Mouse (Mus musculus): ENCODE measurements at regions not wholly inside any gene's neighbourhood (a gene's known extent, or its start where the extent isn't known, plus 50 kb on each side); places are given as distances from the start of the nearest gene placed in this dataset.
A peak's percentile ranks its signal among the peaks of the same experiment; 100 is the strongest.

DNA sequence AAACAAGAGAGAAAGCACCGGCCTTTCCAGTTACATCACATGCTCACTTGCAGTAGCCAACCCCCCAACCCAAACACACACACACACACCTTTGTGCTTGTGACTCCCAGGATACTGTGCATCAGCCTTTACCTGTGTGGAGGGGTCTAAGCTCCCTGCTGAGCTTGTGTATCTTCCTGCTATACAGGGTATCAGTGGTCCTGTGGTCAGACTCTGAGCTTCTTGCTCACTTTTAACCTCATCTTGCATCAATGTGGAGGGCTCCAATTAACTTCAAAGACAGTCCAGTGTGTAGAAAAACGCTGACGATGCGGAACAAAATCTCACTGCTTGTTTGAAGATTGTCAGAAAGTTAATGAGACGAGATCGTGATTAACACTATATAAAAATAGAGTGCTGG, 71.4 kb upstream of the Gypa start:
- no peak for DNase-seq (ENCODE audit: low spot score)

DNA sequence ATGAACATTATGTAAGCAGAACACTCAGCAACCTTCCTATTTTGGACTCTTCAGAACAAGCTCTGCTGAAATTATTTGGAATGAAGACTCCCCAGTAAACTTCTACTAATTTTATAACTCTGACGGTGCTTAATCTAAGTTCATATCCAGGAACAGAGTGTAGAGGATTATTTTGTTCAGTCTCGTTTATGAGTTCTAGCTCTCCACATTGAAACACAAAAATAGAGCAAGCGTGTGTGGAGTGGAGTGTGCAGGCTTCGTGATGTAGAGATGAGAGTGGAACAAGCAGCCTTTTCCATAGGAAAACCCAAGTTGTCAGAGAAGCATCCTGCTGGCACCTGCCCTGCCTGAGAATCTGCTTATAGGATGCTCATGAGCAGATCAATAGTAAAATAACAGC, 77.5 kb upstream of the Gypa start:
- DNase-seq (ENCODE audit: low spot score) = no peak

DNA sequence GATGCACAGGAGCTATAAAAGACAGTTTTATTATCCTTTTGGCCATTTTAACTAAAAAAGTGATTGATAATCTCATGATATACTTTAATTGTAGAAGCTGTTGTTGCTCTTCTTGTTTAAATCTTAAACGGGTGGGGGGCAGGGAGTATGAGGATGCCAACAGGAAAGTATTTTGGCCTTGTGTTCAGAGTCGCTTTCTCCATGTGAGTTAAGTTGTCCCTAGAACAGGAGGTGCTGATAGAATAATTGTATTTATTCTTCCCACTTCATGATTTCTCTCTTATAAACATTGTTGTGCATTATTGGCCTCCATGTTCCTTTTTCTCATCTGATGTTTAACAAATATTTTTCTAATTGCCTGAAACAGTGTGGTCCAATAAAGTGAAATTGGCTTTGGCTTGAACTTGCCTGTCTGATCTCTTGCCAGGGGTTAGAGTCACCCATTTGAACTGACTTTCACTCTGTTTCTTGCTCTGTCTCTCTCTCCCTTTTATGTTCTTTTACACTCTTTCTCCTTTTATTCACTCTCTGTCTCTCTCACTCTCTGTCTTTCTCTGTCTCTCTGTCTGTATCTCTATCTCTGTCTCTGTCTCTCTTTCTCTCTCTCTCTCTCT, 93.9 kb upstream of the Gypa start:
- DNase-seq (ENCODE audit: low spot score) = no peak

DNA sequence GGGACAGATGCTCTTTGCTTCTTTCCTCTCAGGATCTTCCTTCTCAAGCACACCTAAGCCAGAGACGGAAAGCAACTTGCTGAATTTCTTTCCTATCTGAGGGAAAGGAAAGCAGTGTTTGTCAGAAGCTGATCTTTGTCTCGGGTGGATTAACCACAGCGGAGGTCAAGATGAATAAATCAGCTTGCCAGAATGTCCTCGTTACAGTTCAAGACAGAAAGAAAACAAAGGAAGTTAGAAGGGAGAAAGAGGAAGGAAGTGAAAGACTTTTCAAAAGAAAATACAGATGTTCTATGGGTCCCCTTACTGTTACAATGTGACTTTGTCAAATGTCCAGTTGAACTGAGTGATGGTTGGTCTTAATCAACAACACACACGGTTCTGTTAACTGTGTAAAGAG, 98.6 kb upstream of the Gypa start:
- no peak for DNase-seq (ENCODE audit: low spot score)

DNA sequence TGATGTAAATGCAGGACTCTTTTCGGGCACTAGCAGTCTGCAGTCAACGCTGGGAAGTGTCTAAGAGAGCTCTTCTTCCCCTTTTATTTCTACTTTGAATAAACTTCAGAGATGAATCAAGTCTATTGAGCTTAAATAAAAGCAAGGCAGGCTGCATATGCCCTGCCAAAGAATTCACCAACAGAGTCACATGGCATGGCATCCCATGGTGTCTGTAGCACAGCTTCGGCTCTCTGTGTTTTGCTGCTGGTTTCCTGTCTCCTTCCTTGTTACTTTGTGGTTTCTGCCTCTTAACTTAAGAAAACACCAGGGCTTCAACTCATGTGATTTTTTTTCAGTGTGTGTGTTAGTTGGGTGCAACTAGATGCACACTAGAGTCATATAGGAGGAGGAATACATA, 100.5 kb upstream of the Gypa start:
- no peak for DNase-seq (ENCODE audit: low spot score)

DNA sequence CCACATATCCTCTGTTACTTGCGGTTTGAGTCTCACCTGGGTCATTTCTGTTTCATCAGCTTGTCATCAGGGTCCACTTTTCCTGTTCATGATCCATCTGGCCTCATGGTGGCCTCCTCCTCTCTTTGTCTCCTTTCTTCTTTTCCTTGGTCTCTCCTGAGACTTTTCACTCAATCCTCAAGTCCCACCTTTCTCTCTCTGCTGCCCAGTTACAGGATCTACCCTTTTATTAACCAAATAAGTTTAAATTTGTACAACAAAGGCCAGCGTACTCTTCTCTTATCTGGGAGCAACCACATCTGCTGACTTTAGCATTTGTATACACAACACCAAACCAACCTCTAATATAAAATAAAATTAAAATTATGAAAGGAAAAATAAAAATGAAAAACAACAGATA, 124.4 kb upstream of the Gypa start:
- DNase-seq (ENCODE audit: low spot score) = no peak

DNA sequence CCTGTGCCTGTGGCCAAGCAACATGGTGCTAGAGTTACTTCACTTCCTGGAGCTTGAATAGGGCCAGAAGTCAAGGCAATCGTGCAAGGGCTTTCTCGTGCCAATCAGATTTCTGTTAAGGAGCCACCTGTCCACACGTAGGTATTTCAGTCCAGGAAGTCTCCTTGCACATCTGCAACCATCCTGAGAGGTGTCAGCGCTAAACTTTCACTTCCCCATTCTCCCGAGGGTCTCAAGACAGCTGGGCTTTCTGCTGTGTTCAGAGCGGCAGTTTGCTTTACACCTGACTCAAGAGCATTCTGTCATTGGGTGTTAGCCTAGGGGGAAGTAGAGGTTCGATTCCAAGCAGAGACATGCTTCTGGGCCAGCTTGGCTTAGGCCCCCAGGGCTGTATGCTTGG, 129.5 kb upstream of the Gypa start:
- DNase-seq (ENCODE audit: low spot score) = no peak

DNA sequence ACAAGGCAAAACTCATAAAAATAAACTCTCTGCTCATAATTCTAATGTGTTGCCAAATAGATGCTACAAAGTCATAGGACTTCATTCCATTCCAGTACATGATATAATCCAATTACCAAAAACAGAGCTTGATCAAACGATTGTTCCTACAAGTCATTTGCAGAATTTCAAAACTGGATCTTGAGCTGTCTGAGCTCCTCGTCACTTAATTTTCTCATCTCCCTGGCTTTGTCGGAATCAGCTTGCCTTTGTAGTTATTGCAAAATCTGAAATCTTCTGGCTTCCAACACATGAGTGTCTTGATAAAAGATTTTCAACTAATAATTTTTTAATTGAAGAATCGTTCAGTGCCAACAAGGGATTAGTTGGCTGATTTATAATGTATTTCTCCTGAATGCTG, 150.3 kb upstream of the Gypa start:
- peak; percentile 26 for DNase-seq (ENCODE audit: low spot score)

DNA sequence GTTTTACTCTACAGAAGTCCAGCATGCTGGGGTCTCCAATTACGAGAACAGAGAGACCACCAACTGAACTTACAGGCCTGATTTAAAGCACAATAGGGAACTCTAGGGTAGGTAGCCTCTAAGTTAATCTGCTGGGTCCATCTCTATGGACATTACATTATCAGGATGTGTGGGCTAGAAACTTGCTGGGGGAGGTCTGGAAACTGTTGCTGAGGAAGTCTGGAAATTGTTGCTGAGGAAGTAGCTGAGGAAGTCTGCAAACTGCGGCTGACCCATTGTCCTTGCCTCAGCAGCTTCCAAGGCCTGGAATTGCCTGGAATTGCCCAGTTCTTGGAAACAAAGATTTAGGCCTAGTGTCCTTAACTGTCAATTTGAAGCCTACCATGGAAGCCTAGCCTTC, 155.7 kb upstream of the Gypa start:
- DNase-seq (ENCODE audit: low spot score) = no peak

DNA sequence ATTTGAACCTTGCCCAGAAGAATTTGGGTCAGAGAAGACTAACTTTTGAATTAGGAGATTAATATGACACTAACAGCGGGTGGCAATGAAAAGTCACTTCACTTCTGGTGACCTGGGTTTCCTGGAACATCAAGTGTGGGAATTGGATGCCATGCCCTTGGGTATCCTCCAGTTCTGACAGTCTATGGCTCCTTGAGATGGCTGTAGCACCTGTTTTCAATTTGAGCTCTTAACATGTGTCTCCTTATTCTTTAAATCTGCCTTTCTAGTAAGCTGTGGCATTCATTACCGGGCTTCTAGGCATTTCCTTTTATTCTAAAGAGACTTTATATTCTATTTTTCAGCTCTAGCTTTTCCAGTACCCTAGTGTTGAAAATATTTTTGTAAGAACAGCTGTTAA, 164.9 kb upstream of the Gypa start:
- DNase-seq (ENCODE audit: low spot score) = no peak

DNA sequence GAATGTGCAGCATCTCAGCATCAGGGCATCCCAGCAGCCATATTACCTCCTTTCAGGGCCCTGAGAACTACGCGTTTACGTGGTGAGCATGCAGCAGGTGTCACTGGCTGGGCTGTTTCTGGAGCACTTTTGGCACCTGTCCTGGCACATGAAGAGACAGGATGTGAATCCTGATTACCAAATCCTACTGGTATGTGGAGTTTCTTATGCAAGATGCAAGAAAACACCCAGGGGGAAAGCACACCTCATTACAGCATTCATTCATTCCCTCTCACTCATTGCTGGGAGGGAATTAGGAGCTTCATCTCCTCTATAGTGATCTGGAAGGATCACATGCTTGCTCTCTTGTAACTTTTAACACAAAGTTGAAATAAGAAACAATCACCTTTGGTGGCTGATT, 167.7 kb upstream of the Gypa start:
- no peak for DNase-seq (ENCODE audit: low spot score)

DNA sequence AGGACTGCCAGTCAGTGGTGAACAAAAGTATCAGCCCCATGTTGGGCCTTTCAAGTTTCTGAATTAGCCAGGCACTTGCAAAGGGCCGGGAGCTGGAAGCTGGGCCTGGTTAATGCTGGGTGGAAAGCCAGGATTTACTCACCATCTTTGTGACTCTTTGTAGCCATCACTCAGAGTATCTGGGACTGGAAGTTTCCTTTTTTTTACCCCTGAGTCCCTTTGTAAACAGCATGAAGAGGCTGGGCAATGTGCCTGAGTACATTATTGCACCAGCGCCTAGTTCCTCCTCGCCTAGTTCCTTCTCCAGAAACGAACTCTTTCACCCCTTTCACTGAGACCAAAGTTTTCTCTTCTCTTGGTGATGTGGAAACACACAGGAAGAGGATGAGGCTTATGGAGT, 168.4 kb upstream of the Gypa start:
- DNase-seq (ENCODE audit: low spot score) = peak; percentile 86

DNA sequence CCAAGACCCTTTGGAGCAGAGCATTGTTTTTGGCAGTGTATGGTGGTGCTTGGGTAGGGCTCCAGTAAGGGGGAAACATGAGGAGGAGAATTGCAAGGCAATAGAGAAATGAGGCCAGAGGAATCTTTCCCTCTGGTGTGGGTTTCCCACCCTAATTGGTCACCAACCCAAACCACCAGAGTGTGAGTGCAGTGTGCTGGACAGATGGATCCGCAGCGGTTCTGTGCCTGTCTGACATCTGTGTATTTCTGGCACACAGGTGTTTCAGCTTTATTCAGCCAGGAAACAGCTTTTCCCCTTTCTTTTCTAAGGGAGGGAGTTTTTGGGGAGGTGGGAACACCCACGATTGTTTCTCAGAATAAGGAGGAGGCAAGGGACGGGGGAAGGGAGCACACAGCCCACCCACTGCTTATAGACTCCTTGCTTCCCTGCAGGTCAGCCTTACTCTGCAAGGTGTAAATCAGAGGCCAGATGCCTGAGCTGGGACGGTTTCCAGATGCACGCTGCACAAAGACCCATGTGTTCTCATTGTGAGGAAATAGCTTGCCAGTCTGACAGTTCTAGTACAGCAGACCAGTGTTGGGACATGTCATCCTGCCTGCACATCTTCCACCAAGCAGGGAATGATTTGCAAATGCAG, 175.2 kb upstream of the Gypa start:
- DNase-seq (ENCODE audit: low spot score) = no peak

DNA sequence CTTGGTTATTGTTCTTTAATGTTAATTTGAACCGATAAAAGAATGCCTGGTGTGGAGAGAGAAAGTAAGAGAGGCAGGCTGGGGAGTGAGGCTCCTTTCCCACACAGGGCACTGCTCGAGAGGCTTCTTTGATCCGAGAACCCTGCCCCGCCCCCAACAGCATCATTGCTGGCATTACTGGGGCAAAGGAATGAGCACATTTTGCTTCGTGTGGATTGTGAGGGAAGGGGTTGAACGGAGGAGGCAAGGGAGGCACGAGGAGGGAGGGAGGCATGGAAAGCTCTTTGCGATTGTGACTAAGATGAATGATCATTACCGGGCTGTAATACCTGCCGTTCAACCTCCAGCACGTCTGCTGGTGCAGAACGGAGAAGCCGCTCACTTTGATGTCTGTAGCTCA, 178.2 kb upstream of the Gypa start:
- peak; percentile 43 for DNase-seq (ENCODE audit: low spot score)

DNA sequence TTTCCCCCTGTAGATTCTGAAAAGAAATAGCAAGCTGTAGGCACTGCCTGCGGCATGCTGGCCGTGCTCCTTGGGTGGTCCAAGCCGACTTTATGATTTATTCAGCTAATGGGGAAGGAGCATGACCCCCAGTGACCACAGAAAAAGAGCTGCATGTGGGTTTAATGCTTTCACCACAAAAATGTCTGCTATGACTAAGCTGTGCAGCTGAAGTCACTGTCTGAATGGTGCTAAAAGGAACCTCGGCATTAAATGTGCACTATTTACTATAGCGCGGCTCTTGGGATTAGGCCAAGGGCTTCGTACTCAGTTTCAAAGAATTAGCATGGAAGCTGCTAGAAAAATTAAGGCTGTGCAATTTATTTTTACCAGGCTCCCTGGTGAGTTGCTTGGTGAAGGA, 178.8 kb upstream of the Gypa start:
- no peak for DNase-seq (ENCODE audit: low spot score)

DNA sequence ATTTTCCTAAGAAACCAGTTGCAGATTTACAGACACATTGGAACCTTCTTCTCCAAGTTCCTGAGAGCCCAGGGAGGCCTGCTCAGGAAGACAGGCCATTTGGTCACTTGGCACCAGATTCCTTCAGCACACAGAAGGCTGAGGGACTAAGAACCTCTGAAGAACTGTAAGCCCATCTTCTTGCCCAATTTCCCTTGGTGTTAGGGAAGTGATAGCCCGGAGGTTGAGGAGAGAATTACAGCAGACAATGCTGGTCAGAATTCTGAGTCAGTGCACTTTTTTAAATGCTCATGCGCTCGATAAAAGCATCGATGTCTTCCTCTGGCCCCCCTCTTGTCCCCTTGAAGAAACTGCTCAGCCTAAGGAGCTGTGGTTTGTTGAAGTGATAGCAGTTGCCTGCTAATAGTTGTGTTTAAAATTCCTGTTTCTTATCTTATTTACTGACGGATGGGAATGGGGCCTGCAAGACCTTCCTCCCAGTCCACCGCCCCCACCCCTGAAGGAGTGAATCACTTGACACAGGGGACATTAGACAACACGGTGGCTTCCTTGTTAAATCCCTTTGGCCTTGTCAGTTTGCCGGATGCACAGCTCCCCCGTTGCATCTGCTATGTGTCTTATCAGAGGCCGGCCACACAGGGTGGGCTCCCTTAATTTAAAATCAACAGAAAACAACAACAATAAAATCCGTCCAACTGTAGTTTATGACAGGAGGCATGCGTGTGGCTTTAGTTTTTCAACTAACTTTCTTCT, 179.5 kb upstream of the Gypa start:
- DNase-seq (ENCODE audit: low spot score) = no peak

DNA sequence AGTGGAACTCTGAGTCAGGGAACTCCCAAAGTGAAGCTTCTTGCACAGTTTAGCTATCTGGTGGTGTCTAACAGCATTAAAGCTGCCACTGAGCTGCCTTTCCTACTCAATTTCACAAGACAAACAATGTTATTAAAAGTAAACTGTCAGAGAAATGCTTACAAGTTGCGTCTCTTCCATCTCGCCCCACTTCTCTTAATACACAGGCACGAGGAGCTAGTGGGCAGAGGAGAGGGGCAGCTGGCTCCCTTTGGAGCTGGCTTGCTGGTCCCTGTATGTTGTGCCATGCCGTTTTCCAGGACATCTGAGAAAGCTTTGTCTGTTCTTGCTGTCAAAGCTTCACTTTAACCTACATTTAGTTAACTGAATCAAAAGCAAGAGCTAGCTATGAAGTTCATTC, 185.8 kb upstream of the Gypa start:
- no peak for DNase-seq (ENCODE audit: low spot score)

DNA sequence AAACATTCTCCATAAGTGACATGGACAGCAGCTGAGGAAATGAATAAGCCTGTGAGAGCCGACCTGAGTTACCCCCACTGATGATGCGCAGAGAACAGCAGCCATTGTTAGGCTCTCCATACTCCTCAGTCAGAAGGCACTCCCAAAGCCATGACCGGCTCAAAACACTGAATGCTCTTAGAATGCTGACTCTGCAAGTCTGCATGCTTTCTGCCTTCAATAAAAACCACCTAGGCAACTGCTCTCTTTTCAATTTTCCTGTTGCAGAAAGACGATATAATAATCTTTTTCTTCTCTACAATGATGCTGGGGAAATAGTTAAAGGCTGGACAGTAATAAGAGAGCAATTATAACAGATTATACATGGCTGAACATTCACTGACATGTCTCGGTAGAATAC, 195.0 kb upstream of the Gypa start:
- no peak for DNase-seq (ENCODE audit: low spot score)

DNA sequence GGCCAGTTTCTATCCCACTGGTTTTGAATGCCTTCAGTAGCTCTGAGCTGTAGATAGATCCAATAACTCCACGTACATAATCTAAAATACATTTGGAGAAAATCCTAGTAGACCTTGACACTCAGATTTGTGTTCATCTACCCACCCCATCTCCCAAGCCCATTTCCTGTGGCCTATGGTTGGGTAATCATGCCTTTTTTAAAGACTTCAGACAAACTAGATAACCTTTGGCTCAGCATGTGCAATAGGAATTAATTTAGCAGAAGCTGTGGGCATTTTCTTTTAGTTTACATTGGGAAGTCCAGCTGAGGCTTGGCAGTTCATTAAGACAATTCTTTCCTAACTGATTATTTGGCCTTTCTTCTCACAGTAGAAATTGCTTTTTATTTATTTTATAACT, 203.3 kb upstream of the Gypa start:
- DNase-seq (ENCODE audit: low spot score) = no peak

DNA sequence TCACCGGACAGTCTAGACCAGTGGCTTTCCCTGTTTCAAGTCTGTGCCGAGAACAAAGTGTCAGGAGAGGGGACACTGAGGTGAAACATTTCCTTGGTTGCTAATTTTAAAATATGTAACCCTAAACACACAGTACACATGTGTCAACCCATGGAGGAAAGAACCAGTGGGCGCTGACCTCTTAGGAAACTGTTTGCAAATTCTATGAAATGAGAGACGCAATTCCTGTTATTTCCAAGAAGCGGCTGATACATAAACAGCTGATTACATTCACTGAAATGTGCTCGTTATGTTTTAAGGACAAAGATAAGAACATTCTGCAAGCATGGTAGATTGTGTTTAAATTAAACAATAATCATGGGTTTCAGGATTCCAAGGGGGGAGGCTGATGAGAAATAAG, 204.3 kb upstream of the Gypa start:
- DNase-seq (ENCODE audit: low spot score) = peak; percentile 9

DNA sequence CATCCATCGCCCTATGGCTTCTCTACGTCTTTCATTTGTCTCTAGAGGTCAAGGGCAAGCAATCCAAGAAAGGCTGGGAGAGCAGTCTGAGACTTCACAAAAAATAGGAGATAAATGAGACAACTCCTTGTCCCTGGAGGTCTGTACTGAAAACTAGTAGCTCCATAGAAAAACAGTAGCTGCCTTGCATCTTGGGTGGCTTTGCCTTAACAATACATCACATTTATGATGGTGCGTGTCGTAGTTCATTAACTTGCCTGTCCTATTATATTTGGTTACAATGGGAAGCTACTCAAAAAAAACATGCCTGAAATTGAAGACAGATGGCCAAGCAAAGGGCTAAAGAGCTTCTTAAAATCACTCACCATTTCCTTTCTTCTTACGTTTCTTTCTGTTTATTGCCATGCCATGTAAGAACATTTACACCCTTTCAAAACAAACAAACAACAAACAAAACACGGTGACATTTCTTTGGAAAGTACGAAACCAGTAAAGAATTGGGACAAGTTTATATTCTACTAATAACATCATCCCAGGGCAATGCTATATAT, 211.2 kb upstream of the Hhip start:
- DNase-seq (ENCODE audit: low spot score) = no peak

DNA sequence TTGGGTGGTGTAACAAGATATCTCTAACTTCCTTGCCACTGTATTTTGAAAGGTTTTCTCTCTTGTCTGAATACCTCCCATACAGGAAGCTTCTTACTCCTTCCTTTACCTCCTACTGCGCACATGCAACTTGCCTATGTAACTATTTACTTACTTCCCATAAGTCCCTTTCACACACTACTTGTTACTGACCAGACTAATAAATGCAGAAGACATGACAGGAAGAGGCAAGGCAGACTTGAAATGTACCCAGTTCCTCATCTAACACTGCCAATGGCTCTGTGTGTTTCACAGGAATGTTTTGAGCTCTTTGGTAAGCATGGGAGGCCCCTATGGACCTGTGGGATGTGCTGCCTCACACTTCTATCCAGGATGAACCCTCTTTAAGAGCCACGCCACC, 207.1 kb upstream of the Hhip start:
- DNase-seq (ENCODE audit: low spot score) = no peak

DNA sequence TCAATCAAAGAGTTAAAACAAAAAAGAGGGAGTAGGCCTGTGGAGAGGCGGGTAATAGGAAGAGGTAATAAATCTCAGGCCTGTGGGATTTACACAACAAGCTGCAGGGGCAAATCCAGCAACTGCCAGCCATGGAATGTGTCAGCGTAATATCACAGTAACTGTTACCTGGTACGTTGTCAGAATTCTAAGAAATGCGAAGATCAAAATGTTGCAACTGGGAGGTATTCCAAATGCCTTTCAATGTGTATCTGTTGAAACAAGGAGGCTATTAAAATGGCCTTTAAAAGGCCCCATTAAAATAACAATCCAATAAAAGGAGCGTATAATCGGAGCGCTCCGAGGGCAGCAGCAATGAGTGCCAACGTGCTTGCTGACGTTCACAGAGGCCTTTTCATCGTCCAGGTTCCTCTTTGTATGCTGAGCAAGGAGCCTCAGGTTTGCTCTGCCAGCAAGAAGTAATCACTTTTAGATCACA, 205.7 kb upstream of the Hhip start:
- no peak for DNase-seq (ENCODE audit: low spot score)
